Comparison of ENCODE assay signal across 12 mouse cellular contexts in the genomic region with DNA sequence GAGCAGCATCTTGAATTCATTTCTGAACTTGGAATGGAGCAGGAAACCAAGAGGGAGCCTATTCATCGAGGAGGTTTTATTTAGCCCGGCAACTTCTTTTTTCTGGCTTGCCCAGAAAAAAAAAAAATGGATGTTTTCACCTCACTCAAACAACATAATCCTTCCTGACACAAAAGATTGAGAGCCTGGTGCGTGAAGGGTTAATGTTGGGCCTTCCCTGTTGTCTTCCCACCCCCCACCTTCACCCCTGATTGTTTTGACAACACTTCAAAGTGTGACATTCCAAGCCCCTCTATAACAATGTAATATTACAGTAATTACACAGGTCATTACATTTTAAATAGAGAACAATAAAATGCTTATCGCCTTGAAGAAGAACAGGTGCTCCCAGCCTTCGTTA. TPM values are rescaled to one million over a fixed set of nuclear protein-coding genes. Genes with fewer than 3 reads are reported as not detected.
A peak's percentile ranks its signal among the peaks of the same experiment; 100 is the strongest.
DNase-seq lines count a peak whose midpoint lies in the region; ATAC-seq lines count a peak whose summit lies in the region.
"Had no signal": no experiment of that assay in that cellular context is flagged by ENCODE, and none has a peak within 500 bp of the region (broad histone marks: within the 10 kb centered on the region; RNA-seq: fewer than 3 reads in every experiment).

No protein-coding gene starts in this region.

- H3K9ac ChIP-seq in forebrain, embryonic 16.5 days (replicated peaks; ENCODE audit: low read depth, low read length): no peak overlapping the region
- no peak overlapping the region for H3K9ac ChIP-seq in neural tube, embryonic 12.5 days
- H3K9ac ChIP-seq in limb, embryonic 12.5 days (replicated peaks): peak overlapping the region; percentile 66
- no peak overlapping the region for H3K9ac ChIP-seq in stomach, embryonic 15.5 days
- H3K9ac ChIP-seq: liver, embryonic 14.5 days had no signal

- H3K9me3 ChIP-seq in forebrain, embryonic 10.5 days: no peaks in the 10 kb centered on the region
- H3K9me3 ChIP-seq in forebrain, embryonic 16.5 days (ENCODE audit: control insufficient read depth, low read length): no peaks in the 10 kb centered on the region
- no peaks in the 10 kb centered on the region for H3K9me3 ChIP-seq in neural tube, embryonic 12.5 days
- H3K9me3 ChIP-seq in limb, embryonic 12.5 days: no peaks in the 10 kb centered on the region
- no peaks in the 10 kb centered on the region for H3K9me3 ChIP-seq in stomach, embryonic 15.5 days
- H3K9me3 ChIP-seq: megakaryocyte, embryonic 14.5 days had no signal

- peaks cover 9% of the 10 kb centered on the region; the same call in 1 of the 2 replicates for H3K27me3 ChIP-seq in forebrain, embryonic 10.5 days (ENCODE audit: poor library complexity, severe bottlenecking)
- no peaks in the 10 kb centered on the region for H3K27me3 ChIP-seq in forebrain, embryonic 16.5 days (replicated peaks; ENCODE audit: control insufficient read depth, insufficient read depth, low read length)
- H3K27me3 ChIP-seq in neural tube, embryonic 12.5 days (replicated peaks): peaks cover 5% of the 10 kb centered on the region; the same call in 1 of the 2 replicates
- no peaks in the 10 kb centered on the region for H3K27me3 ChIP-seq in limb, embryonic 12.5 days
- H3K27me3 ChIP-seq in stomach, embryonic 15.5 days (replicated peaks): no peaks in the 10 kb centered on the region

- peak overlapping the region; percentile 95 for H3K4me3 ChIP-seq in forebrain, embryonic 10.5 days
- H3K4me3 ChIP-seq in forebrain, embryonic 16.5 days (replicated peaks; ENCODE audit: low read length): no peak overlapping the region
- H3K4me3 ChIP-seq in neural tube, embryonic 12.5 days: no peak overlapping the region
- H3K4me3 ChIP-seq in limb, embryonic 12.5 days (replicated peaks): peak overlapping the region; percentile 33
- no peak overlapping the region for H3K4me3 ChIP-seq in stomach, embryonic 15.5 days (replicated peaks)
- H3K4me3 ChIP-seq: megakaryocyte, embryonic 14.5 days had no signal

- DNase-seq in forebrain, embryonic 10.5 days (ENCODE audit: extremely low spot score, low spot score): no peak
- DNase-seq in neural tube, embryonic 10.5 days (ENCODE audit: extremely low spot score, low spot score): no peak
- DNase-seq in layer of hippocampus, adult 8-10 months (ENCODE audit: low spot score in 2 of 2): no peak
- DNase-seq in kidney, postnatal 10 days: no peak
- DNase-seq: gastrocnemius, postnatal 36 days; kidney, postnatal 36 days had no signal

- ATAC-seq in forebrain, embryonic 16.5 days: no peak
- ATAC-seq in neural tube, embryonic 12.5 days (ENCODE audit: low FRiP score, low read depth): no peak
- ATAC-seq in limb, embryonic 12.5 days (ENCODE audit: insufficient number of reproducible peaks, insufficient read depth, low FRiP score, low TSS enrichment, low read depth): no peak
- no peak for ATAC-seq in stomach, embryonic 15.5 days (ENCODE audit: insufficient read depth, low FRiP score, low read depth)

- 7% methylated on average over 5 of the region's 5 CpGs for WGBS in forebrain, embryonic 10.5 days
- WGBS in forebrain, embryonic 16.5 days: 9% methylated on average over 5 of the region's 5 CpGs
- 7% methylated on average over 5 of the region's 5 CpGs for WGBS in neural tube, embryonic 12.5 days
- WGBS in limb, embryonic 12.5 days: 8% methylated on average over 5 of the region's 5 CpGs
- 38% methylated on average over 5 of the region's 5 CpGs for WGBS in stomach, embryonic 15.5 days

- H3K36me3 ChIP-seq in forebrain, embryonic 10.5 days (replicated peaks): no peaks in the 10 kb centered on the region
- H3K36me3 ChIP-seq in forebrain, embryonic 16.5 days (ENCODE audit: control insufficient read depth, insufficient read depth): no peaks in the 10 kb centered on the region
- no peaks in the 10 kb centered on the region for H3K36me3 ChIP-seq in neural tube, embryonic 12.5 days
- H3K36me3 ChIP-seq in limb, embryonic 12.5 days: 0 out of 2 replicates have a peak, but pooled peaks cover 9% of the 10 kb centered on the region
- no peaks in the 10 kb centered on the region for H3K36me3 ChIP-seq in stomach, embryonic 15.5 days

- H3K4me2 ChIP-seq in forebrain, embryonic 16.5 days (ENCODE audit: low read length): no peak overlapping the region
- peak overlapping the region; percentile 36; the same call in 1 of the 2 replicates for H3K4me2 ChIP-seq in neural tube, embryonic 12.5 days (replicated peaks)
- peak overlapping the region; percentile 90 for H3K4me2 ChIP-seq in limb, embryonic 12.5 days
- H3K4me2 ChIP-seq in stomach, embryonic 15.5 days: 0 out of 2 replicates have a peak overlapping the region, but pooled peaks have one; percentile 1

- H3K27ac ChIP-seq in forebrain, embryonic 10.5 days: 0 out of 2 replicates have a peak overlapping the region, but pooled peaks have one; percentile 62
- no peak overlapping the region for H3K27ac ChIP-seq in forebrain, embryonic 16.5 days (ENCODE audit: low read length)
- no peak overlapping the region for H3K27ac ChIP-seq in neural tube, embryonic 12.5 days
- peak overlapping the region; percentile 86 for H3K27ac ChIP-seq in limb, embryonic 12.5 days
- no peak overlapping the region for H3K27ac ChIP-seq in stomach, embryonic 15.5 days
- H3K27ac ChIP-seq: liver, embryonic 14.5 days had no signal

- peaks cover 82% of the 10 kb centered on the region for H3K4me1 ChIP-seq in forebrain, embryonic 10.5 days
- H3K4me1 ChIP-seq in forebrain, embryonic 16.5 days (replicated peaks; ENCODE audit: control insufficient read depth, insufficient read depth, low read length): peaks cover 83% of the 10 kb centered on the region
- H3K4me1 ChIP-seq in neural tube, embryonic 12.5 days: peaks cover 76% of the 10 kb centered on the region
- H3K4me1 ChIP-seq in limb, embryonic 12.5 days (replicated peaks): peaks cover 69% of the 10 kb centered on the region
- peaks cover 49% of the 10 kb centered on the region for H3K4me1 ChIP-seq in stomach, embryonic 15.5 days

RNA-seq across cellular contexts. Expression of a gene that starts 4.6 kb away (rescaled TPM):
- polyA plus RNA-seq in forebrain, embryonic 10.5 days (2016; fragmentation: Nextera tagmentation; extraction: Ambion mirVana): 96.2 and 105 TPM in 2 replicates
- 26.5 and 58.7 TPM in 2 replicates for polyA plus RNA-seq in forebrain, embryonic 16.5 days (2015; fragmentation: Nextera tagmentation; extraction: Ambion mirVana)
- 39.1 and 39.5 TPM in 2 replicates for polyA plus RNA-seq in neural tube, embryonic 12.5 days (2016; fragmentation: Nextera tagmentation; extraction: Ambion mirVana)
- 189 and 195 TPM in 2 replicates for polyA plus RNA-seq in limb, embryonic 12.5 days (2016; fragmentation: Nextera tagmentation; extraction: Ambion mirVana)
- polyA plus RNA-seq in stomach, embryonic 15.5 days (2015; fragmentation: Nextera tagmentation; extraction: Ambion mirVana): 85.2 and 89.4 TPM in 2 replicates
- total RNA-seq in layer of hippocampus, adult 8-10 months (2022): 10 to 100 TPM in 2 of 4 experiments, 1 to 10 TPM in 2; 7.6 to 12.1 (median 9.9) TPM

Comparison
In these comparisons a context has a peak if more than half of its experiments do, and no peak if none do; other contexts are left out.
1. H3K27ac ChIP-seq: peak in forebrain, embryonic 10.5 days (single experiment) and limb, embryonic 12.5 days (single experiment); none in forebrain, embryonic 16.5 days (single experiment), neural tube, embryonic 12.5 days (single experiment) and stomach, embryonic 15.5 days (single experiment).
2. H3K4me3 ChIP-seq: peak in forebrain, embryonic 10.5 days (single experiment) and limb, embryonic 12.5 days (single experiment); none in forebrain, embryonic 16.5 days (single experiment), neural tube, embryonic 12.5 days (single experiment) and stomach, embryonic 15.5 days (single experiment).